Mouse (Mus musculus) spleen, adult 2 months (tissue): ENCODE data around the gene Reps2.

Source experiments
- CTCF ChIP-seq: fragments of 200-500 bp; IDR thresholded peaks from 2 replicates; pipeline ENCODE4 v1.5.1; 2011; ENCODE audit warnings: mild to moderate bottlenecking, inconsistent platforms; ENCODE audit not compliant: insufficient read depth, insufficient read length, insufficient replicate concordance; ENCODE audit errors: extremely low read depth
- POLR2A ChIP-seq: fragments of 200-500 bp; IDR thresholded peaks from 2 replicates; pipeline ENCODE4 v1.6.1; 2011; ENCODE audit warnings: low read depth, low read length, inconsistent platforms

- TF ChIP-seq CTCF (no peak), POLR2A (no peak)
Measured at GRCm38 (mm10) chrX:162642402-162643090, 903 bp downstream of the Reps2 start.
